Mouse (Mus musculus) hindbrain, embryonic 12.5 days (tissue): ENCODE results near the gene Rabgap1l. TPM values are rescaled to one million over a fixed set of nuclear protein-coding genes. Genes with fewer than 3 reads are reported as not detected.
"Not testable (repeated sequence)": the region's sequence is repeated elsewhere in the genome, so short reads cannot be mapped to it uniquely, and the experiment has no call there.

Experiments used
- ATAC-seq: fragments of 200-750 bp; cut with Nextera tagmentation; 2 replicates; pipeline ENCODE4 v1.8.0; 2017; ENCODE audit warnings: moderate TSS enrichment; ENCODE audit not compliant: low FRiP score
- H3K27ac ChIP-seq: fragments of 300-500 bp; sonication (generic); 2 replicates; pipeline ENCODE4 v1.5.1; 2016; ENCODE audit warnings: mild to moderate bottlenecking
- H3K27me3 ChIP-seq: fragments of 300-500 bp; sonication (generic); 2 replicates; pipeline ENCODE4 v1.6.1; 2016; ENCODE audit warnings: mild to moderate bottlenecking
- H3K36me3 ChIP-seq: fragments of 300-500 bp; sonication (generic); 2 replicates; pipeline ENCODE4 v1.6.1; 2016; ENCODE audit warnings: mild to moderate bottlenecking
- H3K4me1 ChIP-seq: fragments of 300-500 bp; sonication (generic); 2 replicates; pipeline ENCODE4 v1.6.1; 2016
- H3K4me2 ChIP-seq: fragments of 300-500 bp; sonication (generic); replicated peaks from 2 replicates; pipeline ENCODE4 v1.6.1; 2016; ENCODE audit warnings: mild to moderate bottlenecking
- H3K4me3 ChIP-seq: fragments of 300-500 bp; sonication (generic); 2 replicates; pipeline ENCODE4 v1.5.1; 2016; ENCODE audit warnings: mild to moderate bottlenecking
- H3K9ac ChIP-seq: fragments of 300-500 bp; sonication (generic); 2 replicates; pipeline ENCODE4 v1.6.1; 2016; ENCODE audit warnings: mild to moderate bottlenecking, moderate library complexity
- H3K9me3 ChIP-seq: fragments of 300-500 bp; sonication (generic); replicated peaks from 2 replicates; pipeline ENCODE4 v1.6.1; 2016; ENCODE audit warnings: mild to moderate bottlenecking
- WGBS: fragments of 180-500 bp; shearing (Covaris S2); methylation state at CpG from one replicate; pipeline ENCODE4 v1.1.7; 2016; 5-methylcytosine and 5-hydroxymethylcytosine counted together
- polyA plus RNA-seq: library from polyadenylated mRNA; unstranded; fragments of >200 nt; fragmentation: Nextera tagmentation; extraction: Ambion mirVana; gene quantifications from 2 replicates; pipeline ENCODE4 v1.2.1, GENCODE M21; 2016

Rabgap1l gene
- polyA plus RNA-seq, 1 experiment from 2014 or later = 20.5 TPM

DNA sequence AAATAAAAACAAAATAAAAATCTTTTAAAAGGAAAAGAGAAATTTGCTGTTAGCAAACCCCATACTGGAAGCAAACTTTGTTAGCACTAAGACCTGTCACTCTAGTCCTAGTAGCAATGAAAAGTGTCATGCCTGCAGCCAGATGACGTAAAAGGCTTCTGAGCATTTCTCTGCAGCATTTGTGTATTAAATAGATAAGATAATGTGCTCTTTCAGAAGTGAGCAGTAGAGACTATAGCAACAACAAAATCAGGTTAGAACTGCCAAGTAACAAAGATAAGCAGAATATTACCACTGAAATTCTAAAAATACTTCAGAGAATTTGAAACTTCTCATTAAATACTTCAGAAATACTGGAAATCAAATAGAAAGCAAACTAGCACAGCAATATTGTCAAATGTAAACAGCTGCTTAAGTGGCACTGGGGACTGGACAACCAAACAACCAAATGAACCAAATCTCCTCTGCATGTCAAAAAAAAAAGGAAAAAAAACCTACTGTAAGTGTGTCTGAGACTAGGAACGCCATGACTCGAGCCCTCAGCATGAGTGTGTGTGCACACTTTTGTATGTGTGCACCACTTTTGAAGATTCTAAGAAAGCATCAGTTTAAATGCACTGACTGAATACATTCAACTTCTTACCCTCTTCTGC lies 111.5 kb downstream of the Rabgap1l start:
- H3K9ac ChIP-seq = no peak overlapping the region
- no peak overlapping the region for H3K27ac ChIP-seq
- H3K4me2 ChIP-seq = no peak overlapping the region
- no peak for ATAC-seq
- no peaks in the 10 kb centered on the region; the same call in 1 of the 2 replicates for H3K9me3 ChIP-seq
- H3K27me3 ChIP-seq = no peaks in the 10 kb centered on the region
- WGBS = 86% methylated on average over 3 of the region's 3 CpGs
- no peaks in the 10 kb centered on the region for H3K4me1 ChIP-seq
- H3K4me3 ChIP-seq = no peak overlapping the region
- no peaks in the 10 kb centered on the region for H3K36me3 ChIP-seq

DNA sequence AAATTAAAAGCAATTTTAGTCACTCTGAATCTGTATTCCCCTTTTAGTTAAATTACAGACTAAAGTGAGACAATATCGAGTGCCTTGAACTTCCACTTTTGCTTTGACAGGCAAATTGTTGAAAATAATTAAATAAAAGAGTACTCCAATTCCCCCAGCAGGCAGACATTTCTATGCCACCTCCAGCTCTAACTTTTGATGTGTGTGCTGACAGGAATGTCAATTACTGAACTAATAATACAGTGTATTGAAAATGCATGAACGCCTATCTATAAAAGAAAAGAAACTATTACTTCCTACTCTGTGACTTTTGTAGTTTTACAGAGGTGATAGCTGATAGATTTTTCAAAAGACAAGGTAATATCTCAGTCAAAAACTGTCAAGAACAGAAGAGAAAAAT lies 118.2 kb downstream of the Rabgap1l start:
- Histone ChIP-seq H3K4me3 (no peak overlapping the region), H3K9ac (no peak overlapping the region), H3K27me3 (no peaks in the 10 kb centered on the region), H3K9me3 (no peaks in the 10 kb centered on the region), H3K4me1 (no peaks in the 10 kb centered on the region), H3K36me3 (no peaks in the 10 kb centered on the region), H3K4me2 (no peak overlapping the region), H3K27ac (no peak overlapping the region)
- 84% methylated on average over 2 of the region's 2 CpGs for WGBS
- no peak for ATAC-seq

- Histone ChIP-seq H3K9me3 (no peaks in the 10 kb centered on the region), H3K4me3 (no peak overlapping the region)
- 75% methylated on average over 3 of the region's 3 CpGs for WGBS
These were observed 120.8 kb downstream of the Rabgap1l start for GRCm38 (mm10) chr1:160672088-160672814.

GRCm38 (mm10) chr1:160655806-160656470 lies 137.1 kb downstream of the Rabgap1l start:
- Histone ChIP-seq H3K27ac (no peak overlapping the region), H3K4me3 (no peak overlapping the region), H3K9ac (no peak overlapping the region), H3K4me2 (no peak overlapping the region), H3K36me3 (no peaks in the 10 kb centered on the region), H3K9me3 (no peaks in the 10 kb centered on the region), H3K27me3 (no peaks in the 10 kb centered on the region), H3K4me1 (no peaks in the 10 kb centered on the region)
- 78% methylated on average over 2 of the region's 2 CpGs for WGBS
- ATAC-seq = no peak

More at GRCm38 (mm10) chr1:160672088-160672814, 120.8 kb downstream of the Rabgap1l start:
- Histone ChIP-seq H3K4me1 (no peaks in the 10 kb centered on the region), H3K4me2 (no peak overlapping the region), H3K27me3 (no peaks in the 10 kb centered on the region), H3K9ac (no peak overlapping the region), H3K27ac (no peak overlapping the region), H3K36me3 (no peaks in the 10 kb centered on the region)
- no peak for ATAC-seq

DNA sequence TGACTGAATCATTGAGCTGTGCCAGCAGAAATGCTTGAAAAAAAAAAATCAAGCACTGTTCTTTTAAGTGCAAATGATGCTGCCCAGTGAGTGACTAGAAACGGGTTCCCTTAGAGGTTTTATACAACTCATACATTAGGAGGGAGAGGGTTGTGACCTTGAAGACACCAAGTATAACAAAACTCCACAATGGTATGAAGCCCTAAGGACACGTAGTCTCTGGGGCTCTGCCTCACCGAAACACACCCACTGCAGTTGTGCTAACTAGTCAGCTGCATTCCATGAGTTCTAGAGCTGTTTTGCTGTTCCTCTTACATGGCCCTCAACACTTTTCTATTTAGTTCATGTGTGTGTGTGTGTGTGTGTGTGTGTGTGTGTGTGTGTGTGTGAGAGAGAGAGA lies 141.3 kb downstream of the Rabgap1l start:
- H3K27me3 ChIP-seq = no peaks in the 10 kb centered on the region
- no peak for ATAC-seq
- H3K9ac ChIP-seq = no peak overlapping the region

DNA sequence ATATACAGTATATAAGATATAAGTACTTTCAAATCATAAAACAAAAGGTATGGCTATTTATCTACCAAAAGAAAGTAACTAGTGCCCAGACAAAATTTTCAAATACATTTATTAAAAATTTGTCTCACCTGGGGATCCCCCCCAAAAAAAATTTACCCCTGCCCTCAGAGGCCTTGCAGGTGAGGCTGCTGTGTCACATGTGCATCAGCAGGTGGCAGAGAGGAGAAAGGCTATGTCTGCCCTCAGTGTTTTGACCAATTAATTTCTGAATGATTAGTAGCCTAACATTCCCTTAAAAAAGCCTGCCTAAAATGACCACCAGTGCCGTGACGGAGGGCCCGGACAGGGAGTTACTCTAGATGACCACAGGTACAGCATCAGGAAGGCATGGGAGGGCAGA lies 147.6 kb downstream of the Rabgap1l start:
- Histone ChIP-seq H3K27me3 (no peaks in the 10 kb centered on the region), H3K4me3 (no peak overlapping the region)
- WGBS = 91% methylated on average over 3 of the region's 3 CpGs

More for the DNA sequence above, 141.3 kb downstream of the Rabgap1l start:
- Histone ChIP-seq H3K4me2 (no peak overlapping the region), H3K27ac (no peak overlapping the region), H3K9me3 (no peaks in the 10 kb centered on the region), H3K36me3 (no peaks in the 10 kb centered on the region), H3K4me3 (no peak overlapping the region), H3K4me1 (no peaks in the 10 kb centered on the region)
- WGBS = 40% methylated on average over 3 of the region's 3 CpGs

GRCm38 (mm10) chr1:160628213-160628932 lies 164.6 kb downstream of the Rabgap1l start:
- Histone ChIP-seq H3K27me3 (no peaks in the 10 kb centered on the region), H3K9ac (no peak overlapping the region), H3K9me3 (no peaks in the 10 kb centered on the region), H3K4me3 (no peak overlapping the region), H3K27ac (no peak overlapping the region), H3K4me2 (no peak overlapping the region), H3K36me3 (no peaks in the 10 kb centered on the region), H3K4me1 (no peaks in the 10 kb centered on the region)
- 86% methylated on average over 12 of the region's 12 CpGs for WGBS
- no peak for ATAC-seq

More for the DNA sequence above, 147.6 kb downstream of the Rabgap1l start:
- H3K9ac ChIP-seq = no peak overlapping the region
- no peaks in the 10 kb centered on the region for H3K36me3 ChIP-seq
- H3K4me2 ChIP-seq = no peak overlapping the region
- H3K4me1 ChIP-seq = no peaks in the 10 kb centered on the region
- H3K27ac ChIP-seq = no peak overlapping the region
- ATAC-seq = no peak
- no peaks in the 10 kb centered on the region for H3K9me3 ChIP-seq

- not testable (repeated sequence) for ATAC-seq, H3K4me3 ChIP-seq, H3K4me2 ChIP-seq, H3K36me3 ChIP-seq, H3K27me3 ChIP-seq, H3K9ac ChIP-seq, H3K27ac ChIP-seq, H3K4me1 ChIP-seq, H3K9me3 ChIP-seq
- WGBS = 77% methylated on average over 4 of the region's 4 CpGs
These were observed 168.5 kb downstream of the Rabgap1l start for GRCm38 (mm10) chr1:160624354-160625120.

DNA sequence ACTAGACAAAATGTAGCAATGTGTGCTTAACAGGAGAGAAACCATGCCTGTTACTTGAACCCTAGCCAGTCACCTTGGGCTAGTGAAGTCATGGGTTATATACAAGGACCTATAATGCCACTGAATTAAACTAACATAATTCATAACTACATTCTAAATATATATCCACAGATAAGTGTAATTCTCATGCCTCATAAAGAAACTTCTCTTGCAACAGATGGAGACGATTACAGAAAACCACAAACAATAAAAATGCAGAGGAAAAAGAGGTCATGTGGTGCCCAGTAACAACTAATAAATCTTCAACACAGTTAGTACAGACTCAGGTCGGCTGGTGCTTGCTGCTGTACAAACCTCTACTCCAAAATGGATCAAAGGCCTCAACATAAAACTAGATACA lies 174.8 kb downstream of the Rabgap1l start:
- Histone ChIP-seq H3K9me3 (no peaks in the 10 kb centered on the region), H3K4me3 (no peak overlapping the region), H3K27ac (no peak overlapping the region), H3K9ac (no peak overlapping the region), H3K4me2 (no peak overlapping the region), H3K27me3 (no peaks in the 10 kb centered on the region), H3K36me3 (no peaks in the 10 kb centered on the region), H3K4me1 (no peaks in the 10 kb centered on the region)
- WGBS = 84% methylated on average over 2 of the region's 2 CpGs
- no peak for ATAC-seq

DNA sequence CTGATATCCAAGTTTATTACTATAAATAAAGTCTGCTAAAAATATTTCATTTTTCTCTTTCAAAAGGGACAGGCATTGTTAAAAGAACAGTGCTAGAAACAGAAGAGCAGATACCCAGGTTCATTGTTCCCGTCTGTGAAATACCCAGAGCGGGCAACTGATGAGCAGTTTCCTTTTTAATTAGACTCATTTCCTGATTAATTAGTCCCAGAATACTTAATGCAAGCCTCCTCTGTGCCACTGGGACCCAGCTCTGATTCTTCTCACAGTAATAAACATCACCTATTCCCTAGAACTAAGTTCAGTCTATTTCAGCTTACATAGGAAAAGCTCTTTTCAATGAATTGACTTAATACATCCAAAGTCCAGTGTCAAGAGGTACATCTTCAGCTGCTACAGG lies 186.6 kb downstream of the Rabgap1l start:
- Histone ChIP-seq H3K27me3 (no peaks in the 10 kb centered on the region), H3K4me3 (no peak overlapping the region), H3K27ac (no peak overlapping the region), H3K9ac (no peak overlapping the region), H3K36me3 (no peaks in the 10 kb centered on the region), H3K9me3 (no peaks in the 10 kb centered on the region), H3K4me2 (no peak overlapping the region), H3K4me1 (no peaks in the 10 kb centered on the region)
- ATAC-seq = no peak
- 68% methylated on average over 2 of the region's 2 CpGs for WGBS

DNA sequence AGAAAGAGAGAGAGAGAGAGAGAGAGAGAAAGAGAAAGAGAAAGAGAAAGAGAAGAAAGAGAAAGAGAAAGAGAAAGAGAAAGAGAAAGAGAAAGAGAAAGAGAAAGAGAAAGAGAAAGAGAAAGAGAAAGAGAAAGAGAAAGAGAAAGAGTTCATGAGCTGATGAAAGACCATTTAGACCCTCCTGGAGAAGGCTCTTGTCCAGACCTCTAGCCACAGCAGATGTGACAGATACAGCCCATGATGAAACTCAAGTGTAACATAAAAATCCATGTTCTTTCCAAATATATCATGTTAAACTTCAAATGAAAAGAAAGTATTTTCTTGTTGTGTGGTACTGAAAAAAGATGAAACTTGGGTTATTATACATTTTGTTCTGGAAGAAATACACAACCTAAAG lies 189.7 kb downstream of the Rabgap1l start:
- H3K9ac ChIP-seq, ATAC-seq, H3K27ac ChIP-seq, H3K9me3 ChIP-seq, H3K4me3 ChIP-seq, H3K4me1 ChIP-seq, H3K4me2 ChIP-seq, H3K27me3 ChIP-seq, H3K36me3 ChIP-seq: not testable (repeated sequence)
